Mouse (Mus musculus): ENCODE data around the gene Ccsap. TPM values are rescaled to one million over a fixed set of nuclear protein-coding genes. Genes with fewer than 3 reads are reported as not detected.

The Ccsap gene
- polyA plus RNA-seq, 1 experiment from 2014 or later: 2.3 TPM

DNA sequence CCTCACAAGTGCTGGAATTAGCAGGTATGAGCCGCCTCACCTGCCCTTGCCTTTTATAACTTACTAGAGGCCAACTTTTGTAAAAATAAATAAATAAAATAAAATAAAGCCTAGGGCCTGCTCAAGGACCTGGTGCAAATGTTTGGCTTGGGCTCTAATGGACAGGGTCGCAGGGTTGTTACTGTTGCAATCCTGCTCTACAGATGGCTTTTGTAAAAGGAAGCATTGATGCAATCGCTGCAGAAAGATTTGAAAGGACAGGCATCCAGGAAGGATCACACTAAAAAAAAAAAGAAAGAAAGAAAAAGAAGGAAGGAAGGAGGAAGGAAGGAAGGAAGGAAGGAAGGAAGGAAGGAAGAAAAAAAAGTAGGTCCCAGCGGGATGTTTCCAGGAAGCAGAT, 377 bp upstream of the Ccsap start:
- Histone ChIP-seq H3K27ac (ENCODE audit: low read length) (no peak overlapping the region; the same call in 1 of the 2 replicates), H3K27me3 (replicated peaks; ENCODE audit: control insufficient read depth, insufficient read depth, low read length) (peaks cover 9% of the 10 kb centered on the region; the same call in 1 of the 2 replicates), H3K4me3 (ENCODE audit: low read length) (peak overlapping the region; percentile 96; the same call in 1 of the 2 replicates), H3K36me3 (ENCODE audit: control insufficient read depth, insufficient read depth, low read length) (no peaks in the 10 kb centered on the region), H3K9me3 (ENCODE audit: control insufficient read depth, low read length) (no peaks in the 10 kb centered on the region), H3K9ac (ENCODE audit: low read depth, low read length) (no peak overlapping the region), H3K4me2 (ENCODE audit: low read depth, low read length) (peak overlapping the region; percentile 98), H3K4me1 (ENCODE audit: control insufficient read depth, insufficient read depth, low read length) (peaks cover 10% of the 10 kb centered on the region)
- ATAC-seq: no peak
- 72% methylated on average over 4 of the region's 4 CpGs for WGBS

DNA sequence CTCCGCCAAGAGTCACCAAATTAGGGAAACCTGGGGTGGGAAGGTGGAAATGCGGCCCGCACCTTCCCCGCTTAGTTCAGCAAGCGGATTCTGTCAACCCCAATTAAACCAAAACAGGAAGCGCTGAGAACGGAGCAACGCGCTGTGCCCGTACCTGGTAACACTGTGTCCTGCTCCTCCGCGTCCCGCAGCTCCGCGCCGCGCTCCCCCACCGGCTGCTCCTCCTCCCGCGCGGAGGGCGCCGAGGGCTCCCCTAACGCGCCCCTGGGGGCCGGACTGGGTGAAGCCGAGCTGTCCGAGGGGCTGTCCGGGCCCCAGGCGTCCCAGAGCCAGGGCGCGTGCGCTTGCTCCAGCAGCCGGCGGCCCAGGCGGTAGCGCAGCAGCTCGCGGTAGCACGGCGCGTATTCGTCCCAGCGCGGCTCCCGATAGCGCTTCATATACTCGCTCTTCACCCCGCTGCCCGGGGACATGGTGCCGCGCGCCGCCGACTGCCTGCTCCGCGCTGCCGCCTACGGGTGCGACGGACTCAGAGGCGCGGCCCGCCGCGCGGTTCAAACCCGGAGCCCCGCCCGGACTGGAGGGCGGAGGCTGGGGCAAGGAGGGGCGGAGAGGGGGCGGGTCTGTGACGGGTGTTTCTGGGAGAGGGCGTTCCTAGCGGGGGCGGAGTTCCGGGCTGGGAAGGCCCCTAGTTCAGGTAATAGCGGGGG, 915 bp downstream of the Ccsap start:
- Histone ChIP-seq H3K9ac (ENCODE audit: low read depth, low read length) (peak overlapping the region; percentile 86), H3K9me3 (ENCODE audit: control insufficient read depth, low read length) (no peaks in the 10 kb centered on the region), H3K27me3 (replicated peaks; ENCODE audit: control insufficient read depth, insufficient read depth, low read length) (peaks cover 9% of the 10 kb centered on the region; the same call in 1 of the 2 replicates), H3K4me1 (ENCODE audit: control insufficient read depth, insufficient read depth, low read length) (peaks cover 10% of the 10 kb centered on the region), H3K27ac (ENCODE audit: low read length) (peak overlapping the region; percentile 69), H3K36me3 (ENCODE audit: control insufficient read depth, insufficient read depth, low read length) (no peaks in the 10 kb centered on the region), H3K4me3 (ENCODE audit: low read length) (peak overlapping the region; percentile 96), H3K4me2 (ENCODE audit: low read depth, low read length) (peak overlapping the region; percentile 98)
- peak; percentile 98 for ATAC-seq
- under 1% methylated on average over 79 of the region's 79 CpGs for WGBS

- WGBS: under 1% methylated on average over 17 of the region's 17 CpGs
- ATAC-seq: no peak; the same call in 1 of the 2 replicates
- H3K27me3 ChIP-seq (replicated peaks; ENCODE audit: control insufficient read depth, insufficient read depth, low read length): peaks cover 9% of the 10 kb centered on the region; the same call in 1 of the 2 replicates
- H3K9me3 ChIP-seq (ENCODE audit: control insufficient read depth, low read length): no peaks in the 10 kb centered on the region
- H3K4me1 ChIP-seq (ENCODE audit: control insufficient read depth, insufficient read depth, low read length): peaks cover 10% of the 10 kb centered on the region
- peak overlapping the region; percentile 98 for H3K4me2 ChIP-seq (ENCODE audit: low read depth, low read length)
- peak overlapping the region; percentile 69; the same call in 1 of the 2 replicates for H3K27ac ChIP-seq (ENCODE audit: low read length)
- H3K9ac ChIP-seq (ENCODE audit: low read depth, low read length): peak overlapping the region; percentile 86
- H3K36me3 ChIP-seq (ENCODE audit: control insufficient read depth, insufficient read depth, low read length): no peaks in the 10 kb centered on the region
- peak overlapping the region; percentile 96 for H3K4me3 ChIP-seq (ENCODE audit: low read length)
These were observed 1.5 kb downstream of the Ccsap start for GRCm38 (mm10) chr8:123858574-123858940.

DNA sequence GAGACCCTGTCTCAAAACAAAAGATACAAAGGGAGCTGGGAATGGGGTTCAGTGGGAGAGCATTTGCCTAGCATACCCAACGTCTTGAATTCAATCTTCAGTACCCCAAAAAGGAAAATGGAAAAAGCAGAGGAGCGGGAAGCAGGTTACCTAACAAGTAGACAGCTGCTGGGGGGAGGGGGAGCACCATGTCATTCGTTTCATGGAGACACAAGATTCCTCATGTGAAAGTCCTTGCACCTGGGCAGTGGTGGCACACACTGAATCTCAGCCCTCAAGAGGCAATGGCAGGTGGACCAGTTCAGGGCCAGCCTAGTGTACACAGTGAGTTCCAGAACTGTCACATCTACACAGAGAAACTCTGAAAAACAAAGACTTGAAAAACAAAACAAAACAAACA, 2.6 kb downstream of the Ccsap start:
- no peak overlapping the region for H3K4me2 ChIP-seq (ENCODE audit: low read depth, low read length)
- no peak overlapping the region for H3K27ac ChIP-seq (ENCODE audit: low read length)
- H3K36me3 ChIP-seq (ENCODE audit: control insufficient read depth, insufficient read depth, low read length): no peaks in the 10 kb centered on the region
- ATAC-seq: no peak
- H3K9me3 ChIP-seq (ENCODE audit: control insufficient read depth, low read length): no peaks in the 10 kb centered on the region
- H3K4me3 ChIP-seq (ENCODE audit: low read length): no peak overlapping the region
- WGBS: 77% methylated on average over 3 of the region's 3 CpGs
- 0 out of 2 replicates have a peak, but pooled peaks cover 2% of the 10 kb centered on the region for H3K27me3 ChIP-seq (replicated peaks; ENCODE audit: control insufficient read depth, insufficient read depth, low read length)
- H3K4me1 ChIP-seq (ENCODE audit: control insufficient read depth, insufficient read depth, low read length): peaks cover 10% of the 10 kb centered on the region
- no peak overlapping the region for H3K9ac ChIP-seq (ENCODE audit: low read depth, low read length)

GRCm38 (mm10) chr8:123854733-123855475, 5.1 kb downstream of the Ccsap start:
- 88% methylated on average over 9 of the region's 9 CpGs for WGBS
- Histone ChIP-seq H3K27ac (ENCODE audit: low read length) (no peak overlapping the region), H3K4me3 (ENCODE audit: low read length) (no peak overlapping the region), H3K36me3 (ENCODE audit: control insufficient read depth, insufficient read depth, low read length) (no peaks in the 10 kb centered on the region), H3K4me2 (ENCODE audit: low read depth, low read length) (no peak overlapping the region), H3K9me3 (ENCODE audit: control insufficient read depth, low read length) (no peaks in the 10 kb centered on the region), H3K4me1 (ENCODE audit: control insufficient read depth, insufficient read depth, low read length) (peaks cover 10% of the 10 kb centered on the region), H3K27me3 (replicated peaks; ENCODE audit: control insufficient read depth, insufficient read depth, low read length) (no peaks in the 10 kb centered on the region), H3K9ac (ENCODE audit: low read depth, low read length) (no peak overlapping the region)
- no peak for ATAC-seq

GRCm38 (mm10) chr8:123854252-123854651, 5.8 kb downstream of the Ccsap start:
- no peak overlapping the region for H3K27ac ChIP-seq (ENCODE audit: low read length)
- H3K4me1 ChIP-seq (ENCODE audit: control insufficient read depth, insufficient read depth, low read length): peaks cover 10% of the 10 kb centered on the region
- ATAC-seq: no peak
- H3K9me3 ChIP-seq (ENCODE audit: control insufficient read depth, low read length): no peaks in the 10 kb centered on the region
- H3K27me3 ChIP-seq (replicated peaks; ENCODE audit: control insufficient read depth, insufficient read depth, low read length): no peaks in the 10 kb centered on the region
- no peaks in the 10 kb centered on the region for H3K36me3 ChIP-seq (ENCODE audit: control insufficient read depth, insufficient read depth, low read length)
- no peak overlapping the region for H3K9ac ChIP-seq (ENCODE audit: low read depth, low read length)
- H3K4me2 ChIP-seq (ENCODE audit: low read depth, low read length): no peak overlapping the region
- H3K4me3 ChIP-seq (ENCODE audit: low read length): no peak overlapping the region
- WGBS: 92% methylated on average over 1 of the region's 1 CpGs

DNA sequence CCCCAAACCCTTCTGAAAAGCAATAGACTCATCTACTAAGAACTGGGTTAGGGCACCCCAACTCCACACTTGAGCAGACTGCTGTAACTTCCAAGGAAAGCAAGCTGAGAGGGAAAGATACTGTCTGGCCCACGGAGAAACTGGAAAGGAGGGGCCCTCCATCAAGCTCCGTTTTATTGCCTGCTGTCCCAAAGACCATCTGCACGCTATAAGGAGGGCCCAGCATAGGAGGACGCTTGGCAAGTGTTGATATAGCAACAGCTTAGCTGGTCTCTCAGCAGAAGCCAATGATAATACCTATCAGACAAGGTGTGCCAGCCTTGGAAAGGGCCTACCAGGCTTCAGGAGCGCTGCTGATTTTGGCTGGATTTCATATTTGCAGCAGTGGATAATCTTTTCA, 8.4 kb downstream of the Ccsap start:
- Histone ChIP-seq H3K27ac (ENCODE audit: low read length) (no peak overlapping the region), H3K36me3 (ENCODE audit: control insufficient read depth, insufficient read depth, low read length) (no peaks in the 10 kb centered on the region), H3K4me2 (ENCODE audit: low read depth, low read length) (no peak overlapping the region), H3K4me1 (ENCODE audit: control insufficient read depth, insufficient read depth, low read length) (no peaks in the 10 kb centered on the region), H3K4me3 (ENCODE audit: low read length) (no peak overlapping the region), H3K27me3 (replicated peaks; ENCODE audit: control insufficient read depth, insufficient read depth, low read length) (no peaks in the 10 kb centered on the region), H3K9ac (ENCODE audit: low read depth, low read length) (no peak overlapping the region), H3K9me3 (ENCODE audit: control insufficient read depth, low read length) (no peaks in the 10 kb centered on the region)
- ATAC-seq: no peak
- WGBS: 42% methylated on average over 5 of the region's 5 CpGs

DNA sequence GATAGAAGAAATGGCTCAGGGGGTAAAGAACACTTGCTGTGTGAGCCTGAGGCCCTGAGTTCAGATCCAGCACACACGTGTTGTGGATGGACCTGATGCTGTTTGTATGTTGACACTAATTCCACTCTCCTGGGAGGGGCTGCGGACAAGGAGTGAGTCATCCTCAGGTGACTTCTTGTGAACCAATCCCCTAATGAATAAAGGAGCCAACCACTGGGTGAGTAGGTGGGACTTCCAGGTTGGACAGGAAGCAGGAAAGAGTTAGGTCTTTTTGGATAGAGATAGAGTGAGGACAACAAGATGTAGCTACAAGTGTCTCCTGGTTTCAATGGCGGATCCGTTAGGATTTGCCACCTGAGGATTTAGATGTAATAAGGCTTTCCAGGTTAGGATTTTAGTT, 10.7 kb downstream of the Ccsap start:
- Histone ChIP-seq H3K4me3 (ENCODE audit: low read length) (no peak overlapping the region), H3K9ac (ENCODE audit: low read depth, low read length) (no peak overlapping the region), H3K4me1 (ENCODE audit: control insufficient read depth, insufficient read depth, low read length) (no peaks in the 10 kb centered on the region), H3K9me3 (ENCODE audit: control insufficient read depth, low read length) (no peaks in the 10 kb centered on the region), H3K27ac (ENCODE audit: low read length) (no peak overlapping the region), H3K4me2 (ENCODE audit: low read depth, low read length) (no peak overlapping the region), H3K36me3 (ENCODE audit: control insufficient read depth, insufficient read depth, low read length) (no peaks in the 10 kb centered on the region), H3K27me3 (replicated peaks; ENCODE audit: control insufficient read depth, insufficient read depth, low read length) (no peaks in the 10 kb centered on the region)
- ATAC-seq: no peak
- WGBS: 83% methylated on average over 4 of the region's 4 CpGs

- Histone ChIP-seq H3K27ac (ENCODE audit: low read length) (no peak overlapping the region), H3K9me3 (ENCODE audit: control insufficient read depth, low read length) (no peaks in the 10 kb centered on the region), H3K27me3 (replicated peaks; ENCODE audit: control insufficient read depth, insufficient read depth, low read length) (no peaks in the 10 kb centered on the region), H3K4me1 (ENCODE audit: control insufficient read depth, insufficient read depth, low read length) (no peaks in the 10 kb centered on the region), H3K9ac (ENCODE audit: low read depth, low read length) (no peak overlapping the region), H3K4me2 (ENCODE audit: low read depth, low read length) (no peak overlapping the region), H3K4me3 (ENCODE audit: low read length) (no peak overlapping the region), H3K36me3 (ENCODE audit: control insufficient read depth, insufficient read depth, low read length) (no peaks in the 10 kb centered on the region)
- WGBS: 46% methylated on average over 3 of the region's 3 CpGs
- ATAC-seq: no peak
These were observed 12.5 kb downstream of the Ccsap start for GRCm38 (mm10) chr8:123847546-123847945.
